Comparison of ENCODE assay signal across 8 mouse cellular contexts in the genomic region with DNA sequence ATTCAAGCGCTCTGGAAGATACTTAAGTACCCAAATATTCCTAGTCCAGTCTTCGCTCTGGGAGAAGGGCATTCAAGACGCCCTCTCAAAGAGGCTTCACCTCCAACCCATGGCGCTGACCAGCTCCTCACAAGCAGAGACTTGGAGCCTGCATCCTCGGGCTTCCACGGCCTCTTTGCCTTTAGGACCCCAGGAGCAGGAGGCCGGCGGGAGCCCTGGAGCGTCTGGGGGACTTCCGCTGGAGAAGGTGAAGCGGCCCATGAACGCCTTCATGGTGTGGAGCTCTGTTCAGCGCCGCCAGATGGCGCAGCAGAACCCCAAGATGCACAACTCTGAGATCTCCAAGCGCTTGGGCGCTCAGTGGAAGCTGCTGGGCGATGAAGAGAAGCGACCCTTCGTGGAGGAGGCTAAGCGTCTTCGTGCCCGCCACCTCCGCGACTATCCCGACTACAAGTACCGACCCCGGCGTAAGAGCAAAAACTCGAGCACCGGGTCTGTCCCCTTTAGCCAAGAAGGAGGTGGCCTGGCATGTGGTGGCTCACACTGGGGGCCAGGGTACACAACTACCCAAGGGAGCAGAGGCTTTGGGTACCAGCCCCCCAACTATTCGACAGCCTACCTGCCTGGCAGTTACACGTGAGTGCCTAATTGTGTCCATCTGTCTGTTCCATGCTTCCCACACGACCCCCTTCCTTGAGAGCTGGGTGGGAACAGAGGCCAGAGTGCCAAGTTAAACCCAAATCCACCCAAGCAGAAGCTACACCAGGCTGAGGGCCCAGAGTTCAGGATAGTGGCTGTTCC. TPM values are rescaled to one million over a fixed set of nuclear protein-coding genes. Genes with fewer than 3 reads are reported as not detected.
DNase-seq lines count a peak whose midpoint lies in the region; ATAC-seq lines count a peak whose summit lies in the region.

Gene Sox15 (plus strand): TSS at position 51 of the 801 bp plus-strand sequence.

- ATAC-seq in hindbrain, embryonic 16.5 days = peak; percentile 66; the same call in 1 of the 2 replicates

- peak within 1 kb of the TSS; percentile 48; the same call in 1 of the 2 replicates for H3K9ac ChIP-seq in hindbrain, embryonic 16.5 days (ENCODE audit: low read depth, low read length)

- peak within 1 kb of the TSS; percentile 37 for H3K27ac ChIP-seq in hindbrain, embryonic 16.5 days (ENCODE audit: low read depth, low read length)
- H3K27ac ChIP-seq in limb, embryonic 10.5 days = peak within 1 kb of the TSS; percentile 79
- 0 out of 2 replicates have a peak within 1 kb of the TSS, but pooled peaks have one; percentile 28 for H3K27ac ChIP-seq in midbrain, embryonic 10.5 days (replicated peaks)

- peak; percentile 77 for DNase-seq in kidney, adult 18-20 months
- DNase-seq in kidney, adult 11 months = no peak
- DNase-seq in cerebellum, postnatal 14 days = peak; percentile 82 to 85
- DNase-seq in frontal cortex, postnatal 25 days (ENCODE audit: low spot score in 2 of 2) = peak; percentile 61 to 63
- peak; percentile 85 for DNase-seq in limb, embryonic 10.5 days (ENCODE audit: low spot score)
- peak; percentile 73 for DNase-seq in midbrain, embryonic 10.5 days (ENCODE audit: low spot score)
- DNase-seq in spleen, postnatal 4 days (ENCODE audit: low spot score in 2 of 2) = peak; percentile 60 to 81

- H3K4me1 ChIP-seq in hindbrain, embryonic 16.5 days (ENCODE audit: control insufficient read depth, insufficient read depth, low read depth, low read length) = peaks cover 4% of the 10 kb centered on the region
- H3K4me1 ChIP-seq in limb, embryonic 10.5 days = peaks cover 35% of the 10 kb centered on the region
- peaks cover 39% of the 10 kb centered on the region for H3K4me1 ChIP-seq in midbrain, embryonic 10.5 days

- no peak within 1 kb of the TSS; the same call in 1 of the 2 replicates for H3K4me3 ChIP-seq in hindbrain, embryonic 16.5 days (ENCODE audit: low read length)
- H3K4me3 ChIP-seq in limb, embryonic 10.5 days = peak within 1 kb of the TSS; percentile 26
- H3K4me3 ChIP-seq in midbrain, embryonic 10.5 days = peak within 1 kb of the TSS; percentile 10; the same call in 1 of the 2 replicates

- no peaks in the 10 kb centered on the region for H3K9me3 ChIP-seq in hindbrain, embryonic 16.5 days (ENCODE audit: control insufficient read depth, low read length)
- no peaks in the 10 kb centered on the region for H3K9me3 ChIP-seq in limb, embryonic 10.5 days (replicated peaks)
- no peaks in the 10 kb centered on the region for H3K9me3 ChIP-seq in midbrain, embryonic 10.5 days (replicated peaks)

- peaks cover 44% of the 10 kb centered on the region for H3K36me3 ChIP-seq in hindbrain, embryonic 16.5 days (ENCODE audit: control insufficient read depth, insufficient read depth, low read length)
- peaks cover 91% of the 10 kb centered on the region for H3K36me3 ChIP-seq in limb, embryonic 10.5 days
- H3K36me3 ChIP-seq in midbrain, embryonic 10.5 days = peaks cover 96% of the 10 kb centered on the region

- H3K4me2 ChIP-seq in hindbrain, embryonic 16.5 days (ENCODE audit: low read length) = peak within 1 kb of the TSS; percentile 27; the same call in 1 of the 2 replicates

- WGBS in hindbrain, embryonic 16.5 days = 24% methylated on average over 34 of the region's 34 CpGs
- 25% methylated on average over 34 of the region's 34 CpGs for WGBS in limb, embryonic 10.5 days
- 27% methylated on average over 34 of the region's 34 CpGs for WGBS in midbrain, embryonic 10.5 days

- H3K27me3 ChIP-seq in hindbrain, embryonic 16.5 days (replicated peaks; ENCODE audit: control insufficient read depth, insufficient read depth, low read length) = no peaks in the 10 kb centered on the region
- no peaks in the 10 kb centered on the region for H3K27me3 ChIP-seq in limb, embryonic 10.5 days (ENCODE audit: low read depth, poor library complexity, severe bottlenecking)
- no peaks in the 10 kb centered on the region for H3K27me3 ChIP-seq in midbrain, embryonic 10.5 days (ENCODE audit: low read depth, poor library complexity, severe bottlenecking)

RNA-seq across cellular contexts. Expression of gene Sox15, which starts in this region (rescaled TPM):
- polyA plus RNA-seq in hindbrain, embryonic 16.5 days (2015; fragmentation: Nextera tagmentation; extraction: Ambion mirVana) = not detected in 2 replicates
- polyA plus RNA-seq in limb, embryonic 10.5 days (2016; fragmentation: Nextera tagmentation; extraction: Ambion mirVana) = 0.16 TPM in 1 of 2 replicates, not detected in the other
- 0.16 TPM in 1 of 2 replicates, not detected in the other for polyA plus RNA-seq in midbrain, embryonic 10.5 days (2016; fragmentation: Nextera tagmentation; extraction: Ambion mirVana)

Comparison
In these comparisons a context has a peak if more than half of its experiments do, and no peak if none do; other contexts are left out.
1. Peak in ATAC-seq, H3K27ac ChIP-seq, H3K9ac ChIP-seq and H3K4me2 ChIP-seq in hindbrain, embryonic 16.5 days; RNA of the gene not detected or under 1 TPM.
2. Peak in DNase-seq, H3K4me3 ChIP-seq and H3K27ac ChIP-seq in limb, embryonic 10.5 days; RNA of the gene not detected or under 1 TPM.
3. Peak in DNase-seq, H3K4me3 ChIP-seq and H3K27ac ChIP-seq in midbrain, embryonic 10.5 days; RNA of the gene not detected or under 1 TPM.
4. H3K27ac ChIP-seq: peak in every context shown above with its lines; median percentile 79 in limb, embryonic 10.5 days; 37 in hindbrain, embryonic 16.5 days; 28 in midbrain, embryonic 10.5 days.